Mouse (Mus musculus): Measurements from ENCODE around the gene Lrp2.

DNA sequence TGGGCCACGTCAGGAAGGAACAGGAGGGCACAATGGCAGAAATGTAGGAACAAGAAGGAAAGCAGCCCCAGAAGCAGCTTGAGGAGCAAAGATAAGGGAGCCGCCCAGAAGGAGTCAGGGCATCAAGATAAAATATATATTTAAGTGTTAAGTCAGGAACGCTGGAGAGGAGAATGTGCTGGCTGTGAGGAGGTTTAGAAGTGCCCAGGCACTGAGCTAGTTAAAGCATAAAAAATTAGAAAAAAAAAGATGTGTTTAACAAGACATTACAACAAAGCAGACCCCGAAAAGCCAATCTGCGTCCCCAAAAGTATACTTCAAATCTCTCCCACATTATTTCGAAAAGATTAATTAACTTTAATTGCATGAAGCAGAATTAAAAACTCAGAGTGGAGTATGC is 122.3 kb downstream of the Lrp2 start:
- TF ChIP-seq GATA1 (IDR thresholded peaks at IDR 0.05; ENCODE audit: borderline replicate concordance, low read length) = no peak
- no peak for TF ChIP-seq FLI1 (IDR thresholded peaks at IDR 0.05; ENCODE audit: low read length)
